Comparison of ENCODE assay signal across 18 mouse cellular contexts in the genomic region with DNA sequence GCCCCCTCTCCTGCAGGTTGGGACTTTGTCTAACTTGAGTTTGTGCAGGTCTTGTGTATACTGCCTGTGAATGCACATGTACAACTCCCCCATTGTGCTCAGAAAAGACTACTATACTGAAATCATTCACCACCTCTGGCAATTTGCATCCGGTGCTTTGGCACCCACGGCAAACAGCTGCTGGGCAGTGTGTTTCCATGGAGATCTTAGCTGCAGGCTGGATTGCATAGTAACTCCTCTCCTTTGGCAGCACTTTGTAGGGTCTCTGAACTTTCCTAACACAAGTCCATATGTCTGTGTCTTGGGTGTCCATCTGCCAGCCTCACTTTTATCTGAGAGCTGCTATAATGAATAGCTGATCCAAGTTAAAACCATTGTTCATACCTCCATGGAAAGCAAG. TPM values are rescaled to one million over a fixed set of nuclear protein-coding genes. Genes with fewer than 3 reads are reported as not detected.
DNase-seq lines count a peak whose midpoint lies in the region; ATAC-seq lines count a peak whose summit lies in the region.
"Had no signal": no experiment of that assay in that cellular context is flagged by ENCODE, and none has a peak within 500 bp of the region (broad histone marks: within the 10 kb centered on the region; RNA-seq: fewer than 3 reads in every experiment).

No protein-coding gene starts in this region.

- no peak overlapping the region for H3K4me3 ChIP-seq in neural tube, embryonic 12.5 days
- H3K4me3 ChIP-seq in neural tube, embryonic 15.5 days (replicated peaks): no peak overlapping the region
- H3K4me3 ChIP-seq in hindbrain, embryonic 14.5 days (replicated peaks; ENCODE audit: low read length): no peak overlapping the region
- no peak overlapping the region for H3K4me3 ChIP-seq in neural tube, embryonic 13.5 days
- H3K4me3 ChIP-seq: erythroblast, embryonic 14.5 days had no signal

- H3K4me2 ChIP-seq in neural tube, embryonic 12.5 days (replicated peaks): no peak overlapping the region
- H3K4me2 ChIP-seq in neural tube, embryonic 15.5 days: no peak overlapping the region
- no peak overlapping the region for H3K4me2 ChIP-seq in hindbrain, embryonic 14.5 days (replicated peaks)
- no peak overlapping the region for H3K4me2 ChIP-seq in neural tube, embryonic 13.5 days
- H3K4me2 ChIP-seq: liver, embryonic 11.5 days had no signal

- no peaks in the 10 kb centered on the region for H3K9me3 ChIP-seq in neural tube, embryonic 12.5 days
- H3K9me3 ChIP-seq in neural tube, embryonic 15.5 days (replicated peaks): no peaks in the 10 kb centered on the region
- H3K9me3 ChIP-seq in hindbrain, embryonic 14.5 days (ENCODE audit: control insufficient read depth, low read length): no peaks in the 10 kb centered on the region
- H3K9me3 ChIP-seq in neural tube, embryonic 13.5 days: no peaks in the 10 kb centered on the region

- 0 out of 2 replicates have a peak, but pooled peaks have one; percentile 42 for ATAC-seq in neural tube, embryonic 12.5 days (ENCODE audit: low FRiP score, low read depth)
- no peak for ATAC-seq in neural tube, embryonic 15.5 days (ENCODE audit: low FRiP score)
- 0 out of 2 replicates have a peak, but pooled peaks have one; percentile 28 for ATAC-seq in hindbrain, embryonic 14.5 days (ENCODE audit: low FRiP score)
- no peak for ATAC-seq in neural tube, embryonic 13.5 days (ENCODE audit: low read depth)

- no peak overlapping the region for H3K9ac ChIP-seq in neural tube, embryonic 12.5 days
- no peak overlapping the region for H3K9ac ChIP-seq in neural tube, embryonic 15.5 days (replicated peaks)
- H3K9ac ChIP-seq in hindbrain, embryonic 14.5 days: no peak overlapping the region
- H3K9ac ChIP-seq in neural tube, embryonic 13.5 days: no peak overlapping the region

- WGBS in neural tube, embryonic 12.5 days: 10% methylated on average over 2 of the region's 2 CpGs
- WGBS in neural tube, embryonic 15.5 days: 7% methylated on average over 2 of the region's 2 CpGs
- 13% methylated on average over 2 of the region's 2 CpGs for WGBS in hindbrain, embryonic 14.5 days
- WGBS in neural tube, embryonic 13.5 days: 4% methylated on average over 2 of the region's 2 CpGs

- H3K27me3 ChIP-seq in neural tube, embryonic 12.5 days (replicated peaks): no peaks in the 10 kb centered on the region; the same call in 1 of the 2 replicates
- H3K27me3 ChIP-seq in neural tube, embryonic 15.5 days (replicated peaks): no peaks in the 10 kb centered on the region
- no peaks in the 10 kb centered on the region for H3K27me3 ChIP-seq in hindbrain, embryonic 14.5 days (ENCODE audit: control insufficient read depth, insufficient read depth, low read length)
- H3K27me3 ChIP-seq in neural tube, embryonic 13.5 days: no peaks in the 10 kb centered on the region

- no peak overlapping the region for H3K27ac ChIP-seq in neural tube, embryonic 12.5 days
- H3K27ac ChIP-seq in neural tube, embryonic 15.5 days (replicated peaks): no peak overlapping the region
- H3K27ac ChIP-seq in hindbrain, embryonic 14.5 days: no peak overlapping the region
- H3K27ac ChIP-seq in neural tube, embryonic 13.5 days (replicated peaks): peak overlapping the region; percentile 11; the same call in 1 of the 2 replicates
- H3K27ac ChIP-seq: macrophage had no signal

- H3K36me3 ChIP-seq in neural tube, embryonic 12.5 days: no peaks in the 10 kb centered on the region
- no peaks in the 10 kb centered on the region for H3K36me3 ChIP-seq in neural tube, embryonic 15.5 days
- no peaks in the 10 kb centered on the region for H3K36me3 ChIP-seq in hindbrain, embryonic 14.5 days (replicated peaks; ENCODE audit: control insufficient read depth, insufficient read depth)
- H3K36me3 ChIP-seq in neural tube, embryonic 13.5 days: no peaks in the 10 kb centered on the region

- H3K4me1 ChIP-seq in neural tube, embryonic 12.5 days: peaks cover 25% of the 10 kb centered on the region
- peaks cover 24% of the 10 kb centered on the region for H3K4me1 ChIP-seq in neural tube, embryonic 15.5 days
- H3K4me1 ChIP-seq in hindbrain, embryonic 14.5 days (replicated peaks; ENCODE audit: control insufficient read depth, insufficient read depth, low read length): peaks cover 14% of the 10 kb centered on the region
- peaks cover 38% of the 10 kb centered on the region for H3K4me1 ChIP-seq in neural tube, embryonic 13.5 days (replicated peaks)

- DNase-seq in frontal cortex, postnatal 36 days (ENCODE audit: low spot score in 2 of 2): peak; percentile 6 to 43
- no peak for DNase-seq in frontal cortex, adult 2 months (ENCODE audit: extremely low spot score in 1 of 2, low spot score in 1 of 2)
- peak; percentile 56 for DNase-seq in hindbrain, embryonic 14.5 days (ENCODE audit: low spot score)
- no peak for DNase-seq in adrenal gland, postnatal 4 days (ENCODE audit: low spot score in 2 of 2)
- DNase-seq in kidney, postnatal 36 days: no peak
- DNase-seq: heart, adult 18-20 months; heart, postnatal 36 days; kidney, adult 8-10 months had no signal

RNA-seq across cellular contexts. Expression of a gene that starts 31.7 kb away (rescaled TPM):
- 0.08 and 0.19 TPM in 2 replicates for polyA plus RNA-seq in frontal cortex, adult 2 months (2012; rRNA removed)
- polyA plus RNA-seq in neural tube, embryonic 12.5 days (2016; fragmentation: Nextera tagmentation; extraction: Ambion mirVana): not detected in 2 replicates
- polyA plus RNA-seq in neural tube, embryonic 15.5 days (2015; fragmentation: Nextera tagmentation; extraction: Ambion mirVana): 0.11 TPM in 1 of 2 replicates, not detected in the other
- not detected in 2 replicates for polyA plus RNA-seq in hindbrain, embryonic 14.5 days (2014; fragmentation: Nextera tagmentation; extraction: Ambion mirVana)
- polyA plus RNA-seq in neural tube, embryonic 13.5 days (2015; fragmentation: Nextera tagmentation; extraction: Ambion mirVana): not detected in 2 replicates
- total RNA-seq in adrenal gland, postnatal 4 days (2021): not detected
- total RNA-seq: heart, postnatal 36 days; layer of hippocampus, postnatal 10 days; MEL had no signal
- polyA plus RNA-seq: erythroblast, embryonic 14.5 days; neural tube, embryonic 14.5 days; urinary bladder, adult 2 months had no signal

Comparison
In these comparisons a context has a peak if more than half of its experiments do, and no peak if none do; other contexts are left out.
1. DNase-seq: peak in frontal cortex, postnatal 36 days (2 of 2) and hindbrain, embryonic 14.5 days (single experiment); none in frontal cortex, adult 2 months (0 of 2), adrenal gland, postnatal 4 days (0 of 2) and kidney, postnatal 36 days (0 of 2).
2. ATAC-seq: peak in neural tube, embryonic 12.5 days (single experiment) and hindbrain, embryonic 14.5 days (single experiment); none in neural tube, embryonic 15.5 days (single experiment) and neural tube, embryonic 13.5 days (single experiment).